Mouse (Mus musculus): Measurements from ENCODE around the gene Olfr95. TPM values are rescaled to one million over a fixed set of nuclear protein-coding genes. Genes with fewer than 3 reads are reported as not detected.
"Not testable (repeated sequence)": the region's sequence is repeated elsewhere in the genome, so short reads cannot be mapped to it uniquely, and the experiment has no call there.

Olfr95 gene
- not detected in 2 replicates for polyA plus RNA-seq (2015; fragmentation: Nextera tagmentation; extraction: Ambion mirVana)

- Histone ChIP-seq H3K9me3 (no peaks in the 10 kb centered on the region), H3K4me1 (no peaks in the 10 kb centered on the region), H3K9ac (no peak within 1 kb of the TSS), H3K36me3 (no peaks in the 10 kb centered on the region), H3K4me3 (replicated peaks) (no peak within 1 kb of the TSS), H3K27ac (no peak within 1 kb of the TSS), H3K27me3 (replicated peaks) (peaks cover 12% of the 10 kb centered on the region), H3K4me2 (no peak within 1 kb of the TSS)
- 71% methylated on average over 3 of the region's 3 CpGs for WGBS
- ATAC-seq (ENCODE audit: insufficient read depth, low FRiP score, low read depth): no peak
Measured at GRCm38 (mm10) chr17:37213018-37213417, at the start of gene Olfr95. Gene Olfr95, minus strand, starts transcription at chr17:37213118.

DNA sequence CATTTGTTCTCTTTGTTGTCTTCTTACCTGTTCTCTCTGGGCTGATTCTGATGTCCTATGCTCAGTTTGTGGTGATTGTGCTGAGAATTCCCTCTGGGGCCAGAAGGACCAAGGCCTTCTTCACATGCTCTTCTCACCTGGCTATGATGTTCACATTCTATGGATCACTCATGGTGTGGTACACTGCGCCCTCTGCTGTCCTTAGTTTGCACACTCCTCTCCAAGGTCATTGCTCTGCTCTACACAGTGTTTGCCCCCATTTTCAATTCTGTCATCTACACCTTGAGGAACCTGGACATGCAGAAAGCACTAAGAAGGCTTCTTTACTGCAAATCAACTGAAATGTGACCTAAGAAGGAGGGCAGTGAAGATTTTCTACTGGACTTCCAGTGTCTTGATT, 37.6 kb upstream of the Olfr95 start:
- no peak overlapping the region for H3K4me2 ChIP-seq
- no peaks in the 10 kb centered on the region for H3K36me3 ChIP-seq
- no peak overlapping the region for H3K4me3 ChIP-seq (replicated peaks)
- H3K27me3 ChIP-seq (replicated peaks): no peaks in the 10 kb centered on the region
- 4% methylated on average over 1 of the region's 1 CpGs for WGBS
- no peak for ATAC-seq (ENCODE audit: insufficient read depth, low FRiP score, low read depth)
- H3K9me3 ChIP-seq: no peaks in the 10 kb centered on the region
- no peaks in the 10 kb centered on the region for H3K4me1 ChIP-seq
- no peak overlapping the region for H3K9ac ChIP-seq
- no peak overlapping the region for H3K27ac ChIP-seq

DNA sequence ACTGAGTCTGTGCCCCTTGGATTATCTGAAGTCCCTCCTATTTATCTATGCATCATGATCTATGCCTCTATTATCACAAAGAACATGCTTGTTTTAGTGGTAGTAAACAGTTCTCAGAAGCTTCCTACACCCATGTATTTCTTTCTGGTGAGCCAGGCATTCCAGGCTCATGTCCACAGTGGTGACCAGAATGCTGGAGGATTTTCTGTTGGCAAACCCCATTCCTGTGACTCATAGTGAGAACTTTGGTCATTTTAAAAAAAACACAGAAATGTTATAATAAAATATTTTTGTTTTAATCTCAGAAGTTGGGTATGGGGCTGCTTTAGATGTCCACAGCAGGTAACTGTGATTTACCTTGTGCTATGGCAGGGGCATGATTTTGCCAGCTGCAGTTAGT, 36.5 kb upstream of the Olfr95 start:
- H3K27me3 ChIP-seq (replicated peaks): no peaks in the 10 kb centered on the region
- H3K9me3 ChIP-seq: no peaks in the 10 kb centered on the region
- no peaks in the 10 kb centered on the region for H3K4me1 ChIP-seq
- no peak overlapping the region for H3K27ac ChIP-seq
- no peak overlapping the region for H3K4me2 ChIP-seq
- H3K4me3 ChIP-seq (replicated peaks): no peak overlapping the region
- H3K9ac ChIP-seq: no peak overlapping the region
- no peak for ATAC-seq (ENCODE audit: insufficient read depth, low FRiP score, low read depth)
- H3K36me3 ChIP-seq: no peaks in the 10 kb centered on the region

DNA sequence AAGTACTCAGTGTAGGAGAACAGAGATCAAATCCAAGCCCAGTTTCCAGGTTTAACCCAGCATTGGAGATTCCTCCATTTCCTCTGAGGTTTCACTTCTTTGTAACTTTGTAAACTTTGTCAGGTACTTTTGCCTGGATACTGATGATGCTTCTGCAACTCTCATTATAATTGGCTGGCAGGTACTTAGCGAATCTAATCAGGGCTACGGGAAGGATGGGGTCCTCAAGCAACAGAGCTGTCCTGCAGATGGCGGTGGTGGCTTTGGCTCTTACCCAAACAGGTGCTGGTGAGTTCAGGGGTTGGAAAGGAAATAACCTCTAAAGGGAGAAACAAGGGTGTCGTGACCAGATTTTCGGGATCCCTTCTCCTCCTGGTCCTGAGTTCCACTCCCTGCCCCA, 33.8 kb upstream of the Olfr95 start:
- no peaks in the 10 kb centered on the region for H3K9me3 ChIP-seq
- no peak overlapping the region for H3K9ac ChIP-seq
- no peaks in the 10 kb centered on the region for H3K27me3 ChIP-seq (replicated peaks)
- ATAC-seq (ENCODE audit: insufficient read depth, low FRiP score, low read depth): no peak
- H3K4me1 ChIP-seq: no peaks in the 10 kb centered on the region
- no peak overlapping the region for H3K4me3 ChIP-seq (replicated peaks)
- WGBS: 26% methylated on average over 5 of the region's 5 CpGs
- H3K27ac ChIP-seq: no peak overlapping the region
- no peak overlapping the region for H3K4me2 ChIP-seq
- no peaks in the 10 kb centered on the region for H3K36me3 ChIP-seq

- no peaks in the 10 kb centered on the region for H3K27me3 ChIP-seq (replicated peaks)
- no peak for ATAC-seq (ENCODE audit: insufficient read depth, low FRiP score, low read depth)
- WGBS: 8% methylated on average over 3 of the region's 3 CpGs
Measured at GRCm38 (mm10) chr17:37242198-37242597, 29.3 kb upstream of the Olfr95 start.

DNA sequence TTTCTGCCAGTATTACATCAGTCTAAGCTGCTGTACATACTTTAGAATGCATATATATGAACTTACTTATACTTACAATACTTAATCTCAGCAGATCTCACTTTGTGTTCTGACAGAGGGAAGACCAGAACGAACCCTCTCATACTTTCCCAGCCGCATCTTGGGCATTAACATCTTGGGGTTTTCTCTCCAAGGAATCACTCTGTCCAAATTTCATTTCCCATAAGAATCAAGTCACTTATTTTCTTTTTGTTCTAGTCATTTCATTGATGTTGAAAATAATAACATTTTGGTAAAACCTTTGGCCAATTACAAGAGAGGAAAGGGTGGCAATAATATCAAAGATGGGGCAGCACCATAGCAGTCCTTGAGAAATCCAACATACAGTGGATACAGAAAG, 24.3 kb upstream of the Olfr95 start, which contains the start of gene Olfr97:
TSS of gene Olfr97 (minus strand) at position 101 of the 400 bp plus-strand sequence.
- H3K4me3 ChIP-seq (replicated peaks); H3K9ac ChIP-seq; H3K27me3 ChIP-seq (replicated peaks); H3K9me3 ChIP-seq; H3K36me3 ChIP-seq; H3K4me2 ChIP-seq; H3K27ac ChIP-seq; H3K4me1 ChIP-seq; ATAC-seq (ENCODE audit: insufficient read depth, low FRiP score, low read depth): not testable (repeated sequence)
- 87% methylated on average over 2 of the region's 2 CpGs for WGBS

More at GRCm38 (mm10) chr17:37242198-37242597, 29.3 kb upstream of the Olfr95 start:
- no peak overlapping the region for H3K27ac ChIP-seq
- H3K9ac ChIP-seq: no peak overlapping the region
- H3K4me3 ChIP-seq (replicated peaks): no peak overlapping the region
- H3K36me3 ChIP-seq: no peaks in the 10 kb centered on the region
- H3K4me2 ChIP-seq: no peak overlapping the region
- H3K9me3 ChIP-seq: no peaks in the 10 kb centered on the region
- no peaks in the 10 kb centered on the region for H3K4me1 ChIP-seq

DNA sequence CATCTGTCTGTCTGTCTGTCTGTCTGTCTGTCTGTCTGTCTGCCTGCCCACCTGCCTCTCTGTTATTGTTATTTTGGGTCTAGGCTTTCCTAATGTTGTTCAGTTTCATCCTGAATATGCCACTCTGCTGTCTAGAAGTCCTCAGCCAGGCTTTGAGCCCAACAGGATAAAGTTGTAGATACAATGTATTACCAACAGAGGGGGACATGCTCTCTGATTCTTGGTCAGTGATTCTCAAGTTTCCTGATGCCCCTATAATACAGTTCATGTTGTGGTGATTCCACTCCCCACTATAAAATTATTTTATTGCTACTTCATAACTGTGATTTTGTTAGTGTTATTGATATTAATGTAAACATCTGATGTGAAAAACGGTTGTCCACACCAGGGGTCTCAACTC, 9.0 kb upstream of the Olfr95 start:
- no peaks in the 10 kb centered on the region for H3K36me3 ChIP-seq
- WGBS: 29% methylated on average over 1 of the region's 1 CpGs
- H3K4me2 ChIP-seq: no peak overlapping the region
- no peaks in the 10 kb centered on the region for H3K9me3 ChIP-seq
- H3K9ac ChIP-seq: no peak overlapping the region
- no peaks in the 10 kb centered on the region for H3K4me1 ChIP-seq
- H3K27ac ChIP-seq: no peak overlapping the region
- no peak for ATAC-seq (ENCODE audit: insufficient read depth, low FRiP score, low read depth)
- no peak overlapping the region for H3K4me3 ChIP-seq (replicated peaks)
- no peaks in the 10 kb centered on the region for H3K27me3 ChIP-seq (replicated peaks)

DNA sequence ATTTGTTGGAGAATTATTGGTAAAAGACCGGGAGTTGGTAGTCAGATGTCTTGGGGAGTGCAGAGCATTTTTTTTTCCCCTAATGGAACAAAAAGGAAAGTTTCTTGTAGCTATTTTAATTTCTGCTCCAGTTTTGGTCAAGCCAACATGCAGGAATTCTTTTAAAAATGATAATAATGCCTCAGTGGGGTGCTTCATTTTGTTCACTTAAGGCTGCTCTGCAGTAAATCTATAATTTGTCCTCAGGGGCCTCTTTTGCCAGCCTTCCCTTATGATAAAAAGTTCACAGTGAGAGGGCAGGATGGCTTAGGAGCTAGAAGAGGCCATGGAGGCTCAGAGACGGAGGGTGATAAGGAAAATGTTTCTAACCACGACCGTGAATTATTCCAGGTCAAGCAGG, 6.9 kb upstream of the Olfr95 start, which contains the start of gene Olfr96:
TSS of gene Olfr96 (plus strand) at position 301 of the 400 bp plus-strand sequence.
- 57% methylated on average over 4 of the region's 4 CpGs for WGBS
- no peaks in the 10 kb centered on the region for H3K27me3 ChIP-seq (replicated peaks)
- no peaks in the 10 kb centered on the region for H3K9me3 ChIP-seq
- H3K27ac ChIP-seq: no peak within 1 kb of the TSS
- H3K4me1 ChIP-seq: no peaks in the 10 kb centered on the region
- no peak within 1 kb of the TSS for H3K9ac ChIP-seq
- no peak within 1 kb of the TSS for H3K4me2 ChIP-seq
- no peak for ATAC-seq (ENCODE audit: insufficient read depth, low FRiP score, low read depth)
- H3K36me3 ChIP-seq: no peaks in the 10 kb centered on the region
- H3K4me3 ChIP-seq (replicated peaks): no peak within 1 kb of the TSS

DNA sequence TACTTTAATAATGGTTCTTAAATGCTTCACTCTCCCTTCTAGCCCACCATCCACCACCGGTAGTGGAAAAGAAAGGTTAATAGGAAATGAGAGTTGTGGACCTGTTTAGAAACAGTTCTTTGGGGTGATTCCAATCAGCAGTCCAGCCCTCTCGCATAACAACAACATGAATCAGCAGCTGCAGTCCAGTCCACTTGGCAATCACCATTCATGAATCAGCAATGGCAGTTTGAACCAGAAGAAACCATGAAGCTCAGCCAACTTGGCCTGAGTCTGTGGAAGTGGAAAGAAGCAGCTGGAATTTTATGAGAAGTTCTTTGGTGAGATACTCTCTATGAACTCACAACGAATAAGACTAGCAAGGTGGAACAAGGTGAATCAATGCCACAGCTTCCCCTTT, 5.6 kb upstream of the Olfr95 start:
- no peaks in the 10 kb centered on the region for H3K27me3 ChIP-seq (replicated peaks)
- H3K4me3 ChIP-seq (replicated peaks): no peak overlapping the region
- H3K4me1 ChIP-seq: no peaks in the 10 kb centered on the region
- no peak overlapping the region for H3K27ac ChIP-seq
- H3K4me2 ChIP-seq: no peak overlapping the region
- no peaks in the 10 kb centered on the region for H3K36me3 ChIP-seq
- ATAC-seq (ENCODE audit: insufficient read depth, low FRiP score, low read depth): no peak
- no peaks in the 10 kb centered on the region for H3K9me3 ChIP-seq
- WGBS: 76% methylated on average over 3 of the region's 3 CpGs
- H3K9ac ChIP-seq: no peak overlapping the region

DNA sequence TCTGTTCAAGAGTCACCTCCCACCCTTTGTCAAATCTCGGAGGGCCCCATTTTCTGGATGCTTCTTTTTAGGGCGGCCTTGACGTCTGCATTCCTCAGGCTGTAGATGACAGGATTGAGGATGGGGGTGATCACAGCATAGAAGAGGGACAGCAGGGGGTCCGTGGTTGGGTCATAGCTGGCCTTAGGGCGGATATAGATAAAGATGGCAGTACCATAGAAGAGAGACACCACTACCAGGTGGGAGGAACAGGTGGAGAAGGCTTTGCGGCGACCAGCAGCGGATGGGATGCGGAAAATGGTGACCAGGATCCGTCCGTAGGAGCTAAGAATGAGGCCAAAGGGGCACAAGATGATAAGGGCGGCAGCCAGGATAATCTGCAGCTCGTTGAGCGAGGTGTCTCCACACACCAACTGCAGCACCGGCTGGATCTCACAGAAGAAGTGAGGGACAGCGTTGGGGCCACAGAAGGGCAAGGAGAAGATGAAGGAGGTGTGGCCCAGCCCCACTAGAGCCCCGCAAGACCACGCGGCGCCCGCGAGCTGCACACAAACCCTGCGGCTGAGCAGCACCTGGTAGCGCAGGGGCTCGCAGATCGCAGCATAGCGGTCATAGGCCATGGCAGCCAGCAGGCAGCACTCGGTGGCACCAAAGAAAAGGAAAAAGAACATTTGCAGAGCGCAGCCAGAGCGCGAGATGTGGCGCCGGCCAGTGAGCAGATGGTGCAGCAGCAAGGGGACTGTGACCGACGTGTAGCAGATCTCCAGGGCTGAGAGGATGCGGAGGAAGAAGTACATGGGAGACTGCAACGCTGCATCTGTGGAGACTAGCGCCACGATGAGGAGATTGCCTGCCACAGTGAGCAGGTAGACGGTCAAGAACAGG, 1.8 kb downstream of the Olfr95 start:
- H3K4me2 ChIP-seq: peak overlapping the region; percentile 39
- no peak overlapping the region for H3K4me3 ChIP-seq (replicated peaks)
- peaks cover 12% of the 10 kb centered on the region for H3K27me3 ChIP-seq (replicated peaks)
- WGBS: 17% methylated on average over 40 of the region's 40 CpGs
- H3K9me3 ChIP-seq: no peaks in the 10 kb centered on the region
- no peak overlapping the region for H3K9ac ChIP-seq
- no peak for ATAC-seq (ENCODE audit: insufficient read depth, low FRiP score, low read depth)
- no peak overlapping the region for H3K27ac ChIP-seq
- H3K36me3 ChIP-seq: no peaks in the 10 kb centered on the region
- H3K4me1 ChIP-seq: no peaks in the 10 kb centered on the region

GRCm38 (mm10) chr17:37203917-37204236, 9.0 kb downstream of the Olfr95 start:
- Histone ChIP-seq H3K36me3 (no peaks in the 10 kb centered on the region), H3K4me3 (replicated peaks) (no peak overlapping the region), H3K27ac (no peak overlapping the region), H3K4me1 (no peaks in the 10 kb centered on the region), H3K9ac (no peak overlapping the region), H3K9me3 (no peaks in the 10 kb centered on the region), H3K27me3 (replicated peaks) (no peaks in the 10 kb centered on the region), H3K4me2 (no peak overlapping the region)
- 25% methylated on average over 3 of the region's 3 CpGs for WGBS
- ATAC-seq (ENCODE audit: insufficient read depth, low FRiP score, low read depth): no peak

DNA sequence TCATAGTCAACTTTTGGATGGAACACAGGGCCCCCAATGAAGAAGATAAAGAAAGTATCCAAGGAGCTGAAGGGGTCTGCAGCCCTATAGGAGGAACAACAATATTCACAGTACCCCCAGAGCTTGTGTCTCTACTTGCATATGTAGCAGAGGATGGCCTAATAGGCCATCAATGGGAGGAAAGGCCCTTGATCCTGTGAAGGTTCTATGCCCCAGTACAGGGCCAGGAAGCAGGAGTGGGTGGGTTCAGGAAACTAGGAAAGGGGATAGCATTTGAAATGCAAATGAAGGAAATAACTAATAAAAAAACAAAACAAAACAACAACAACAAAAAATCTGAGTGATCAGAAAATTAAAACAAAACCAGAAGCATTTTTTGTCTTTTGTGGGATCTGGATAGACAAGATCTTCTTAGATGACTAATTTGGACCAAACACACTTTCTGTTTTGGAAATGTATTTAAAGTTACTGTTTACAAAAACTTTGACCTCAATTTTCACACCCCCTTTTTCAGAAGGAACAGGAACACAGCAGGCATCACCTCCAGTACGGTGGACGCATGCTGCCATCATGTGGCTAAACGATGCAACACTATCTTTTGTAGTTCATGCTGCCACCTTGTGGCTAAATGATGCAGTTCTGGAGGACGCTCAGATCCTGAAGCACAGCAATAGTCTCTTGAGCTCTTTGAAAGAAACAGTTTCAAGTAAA, 9.6 kb downstream of the Olfr95 start:
- H3K36me3 ChIP-seq: no peaks in the 10 kb centered on the region
- H3K9ac ChIP-seq: no peak overlapping the region
- H3K4me3 ChIP-seq (replicated peaks): no peak overlapping the region
- no peak overlapping the region for H3K27ac ChIP-seq
- H3K9me3 ChIP-seq: no peaks in the 10 kb centered on the region
- ATAC-seq (ENCODE audit: insufficient read depth, low FRiP score, low read depth): peak; percentile 50; the same call in 1 of the 2 replicates
- 1% methylated on average over 4 of the region's 4 CpGs for WGBS
- no peak overlapping the region for H3K4me2 ChIP-seq
- no peaks in the 10 kb centered on the region for H3K4me1 ChIP-seq
- H3K27me3 ChIP-seq (replicated peaks): 0 out of 2 replicates have a peak, but pooled peaks cover 5% of the 10 kb centered on the region
